In genomic region chr11:112501781-112502180, GRCm38 (mm10) we compare ENCODE assay signal across 12 mouse cellular contexts.
A peak's percentile ranks its signal among the peaks of the same experiment; 100 is the strongest.
DNase-seq lines count a peak whose midpoint lies in the region; ATAC-seq and TF ChIP-seq lines count a peak whose summit lies in the region.
"Had no signal": no experiment of that assay in that cellular context is flagged by ENCODE, and none has a peak within 500 bp of the region (broad histone marks: within the 10 kb centered on the region; RNA-seq: fewer than 3 reads in every experiment).

No protein-coding gene starts in this region.

- peak overlapping the region; percentile 84 for H3K27ac ChIP-seq in forebrain, embryonic 12.5 days
- peak overlapping the region; percentile 39; the same call in 1 of the 2 replicates for H3K27ac ChIP-seq in neural tube, embryonic 13.5 days (replicated peaks)
- H3K27ac ChIP-seq in lung, postnatal 0 days (ENCODE audit: low read length), result no peak overlapping the region
- H3K27ac ChIP-seq: liver, embryonic 12.5 days had no signal

- no peak for TF ChIP-seq EP300 in lung, postnatal 0 days (IDR thresholded peaks at IDR 0.05)

- WGBS in forebrain, embryonic 12.5 days, result 0% methylated on average over 5 of the region's 5 CpGs
- WGBS in neural tube, embryonic 13.5 days, result 3% methylated on average over 5 of the region's 5 CpGs
- WGBS in lung, postnatal 0 days, result 26% methylated on average over 5 of the region's 5 CpGs

- TF ChIP-seq CTCF in lung, postnatal 0 days (IDR thresholded peaks at IDR 0.05), result no peak

- no peak overlapping the region for H3K4me3 ChIP-seq in forebrain, embryonic 12.5 days (replicated peaks)
- H3K4me3 ChIP-seq in neural tube, embryonic 13.5 days, result no peak overlapping the region
- H3K4me3 ChIP-seq in lung, postnatal 0 days (ENCODE audit: low read depth, low read length), result no peak overlapping the region
- H3K4me3 ChIP-seq: erythroblast, embryonic 14.5 days; liver, embryonic 12.5 days had no signal

- H3K9ac ChIP-seq in forebrain, embryonic 12.5 days, result no peak overlapping the region
- H3K9ac ChIP-seq in neural tube, embryonic 13.5 days, result no peak overlapping the region
- H3K9ac ChIP-seq in lung, postnatal 0 days (replicated peaks; ENCODE audit: low read depth), result no peak overlapping the region
- H3K9ac ChIP-seq: liver, embryonic 12.5 days had no signal

- peaks cover 33% of the 10 kb centered on the region for H3K4me1 ChIP-seq in forebrain, embryonic 12.5 days
- H3K4me1 ChIP-seq in neural tube, embryonic 13.5 days (replicated peaks), result peaks cover 11% of the 10 kb centered on the region
- no peaks in the 10 kb centered on the region for H3K4me1 ChIP-seq in lung, postnatal 0 days (ENCODE audit: insufficient read depth, low read depth, low read length)
- H3K4me1 ChIP-seq: liver, embryonic 12.5 days had no signal

- no peaks in the 10 kb centered on the region for H3K9me3 ChIP-seq in forebrain, embryonic 12.5 days
- H3K9me3 ChIP-seq in neural tube, embryonic 13.5 days, result no peaks in the 10 kb centered on the region
- no peaks in the 10 kb centered on the region for H3K9me3 ChIP-seq in lung, postnatal 0 days (ENCODE audit: low read length)
- H3K9me3 ChIP-seq: liver, embryonic 12.5 days had no signal

- H3K36me3 ChIP-seq in forebrain, embryonic 12.5 days (replicated peaks), result no peaks in the 10 kb centered on the region
- no peaks in the 10 kb centered on the region for H3K36me3 ChIP-seq in neural tube, embryonic 13.5 days
- H3K36me3 ChIP-seq in lung, postnatal 0 days (ENCODE audit: insufficient read depth, low read length), result no peaks in the 10 kb centered on the region
- H3K36me3 ChIP-seq: liver, embryonic 12.5 days had no signal

- no peaks in the 10 kb centered on the region for H3K27me3 ChIP-seq in forebrain, embryonic 12.5 days
- H3K27me3 ChIP-seq in neural tube, embryonic 13.5 days, result no peaks in the 10 kb centered on the region; the same call in 1 of the 2 replicates
- H3K27me3 ChIP-seq in lung, postnatal 0 days (replicated peaks; ENCODE audit: insufficient read depth, low read length), result no peaks in the 10 kb centered on the region
- H3K27me3 ChIP-seq: liver, embryonic 12.5 days had no signal

- peak; percentile 98 for ATAC-seq in forebrain, embryonic 12.5 days (ENCODE audit: low FRiP score)
- peak; percentile 97 for ATAC-seq in neural tube, embryonic 13.5 days (ENCODE audit: low read depth)
- no peak for ATAC-seq in lung, postnatal 0 days
- ATAC-seq: activated CD4-positive, CD25-positive, alpha-beta regulatory T cell, adult 4 months; intestine, postnatal 0 days; liver, embryonic 12.5 days had no signal

- H3K4me2 ChIP-seq in forebrain, embryonic 12.5 days, result no peak overlapping the region
- peak overlapping the region; percentile 20; the same call in 1 of the 2 replicates for H3K4me2 ChIP-seq in neural tube, embryonic 13.5 days
- H3K4me2 ChIP-seq in lung, postnatal 0 days (replicated peaks; ENCODE audit: low read depth, low read length), result no peak overlapping the region
- H3K4me2 ChIP-seq: liver, embryonic 12.5 days had no signal

- DNase-seq in ZHBTc4 (ENCODE audit: low read depth, low spot score), result peak; percentile 91
- DNase-seq in layer of hippocampus, postnatal 10 days (ENCODE audit: low spot score in 2 of 2), result peak; percentile 14 to 39
- no peak for DNase-seq in urinary bladder, adult 2 months (ENCODE audit: low spot score)
- DNase-seq in lung, postnatal 0 days (ENCODE audit: low spot score), result no peak
- no peak for DNase-seq in thymus, postnatal 36 days
- DNase-seq in kidney, postnatal 14 days, result no peak

Comparison
In these comparisons a context has a peak if more than half of its experiments do, and no peak if none do; other contexts are left out.
1. DNase-seq: peak in ZHBTc4 (single experiment) and layer of hippocampus, postnatal 10 days (2 of 2); none in urinary bladder, adult 2 months (single experiment), lung, postnatal 0 days (single experiment), thymus, postnatal 36 days (0 of 2) and kidney, postnatal 14 days (single experiment).